Mouse (Mus musculus) forebrain, embryonic 12.5 days (tissue): ENCODE results near the gene Rfwd3. TPM values are rescaled to one million over a fixed set of nuclear protein-coding genes. Genes with fewer than 3 reads are reported as not detected.
"Not testable (repeated sequence)": the region's sequence is repeated elsewhere in the genome, so short reads cannot be mapped to it uniquely, and the experiment has no call there.

Source experiments
- ATAC-seq: fragments of 200-750 bp; cut with Nextera tagmentation; 2 replicates; pipeline ENCODE4 v1.8.0; 2017; ENCODE audit warnings: moderate TSS enrichment; ENCODE audit not compliant: low FRiP score
- H3K27ac ChIP-seq: fragments of 300-500 bp; sonication (generic); 2 replicates; pipeline ENCODE4 v1.5.1; 2016; ENCODE audit warnings: mild to moderate bottlenecking
- H3K27me3 ChIP-seq: fragments of 300-500 bp; sonication (generic); 2 replicates; pipeline ENCODE4 v1.6.1; 2016; ENCODE audit warnings: mild to moderate bottlenecking
- H3K36me3 ChIP-seq: fragments of 300-500 bp; sonication (generic); replicated peaks from 2 replicates; pipeline ENCODE4 v1.6.1; 2016; ENCODE audit warnings: mild to moderate bottlenecking
- H3K4me1 ChIP-seq: fragments of 300-500 bp; sonication (generic); 2 replicates; pipeline ENCODE4 v1.6.1; 2016
- H3K4me2 ChIP-seq: fragments of 300-500 bp; sonication (generic); 2 replicates; pipeline ENCODE4 v1.6.1; 2016; ENCODE audit warnings: mild to moderate bottlenecking, moderate library complexity
- H3K4me3 ChIP-seq: fragments of 300-500 bp; sonication (generic); replicated peaks from 2 replicates; pipeline ENCODE4 v1.5.1; 2016; ENCODE audit warnings: mild to moderate bottlenecking
- H3K9ac ChIP-seq: fragments of 300-500 bp; sonication (generic); 2 replicates; pipeline ENCODE4 v1.6.1; 2016; ENCODE audit warnings: mild to moderate bottlenecking
- H3K9me3 ChIP-seq: fragments of 300-500 bp; sonication (generic); 2 replicates; pipeline ENCODE4 v1.6.1; 2016
- WGBS: fragments of 180-500 bp; shearing (Covaris S2); methylation state at CpG from one replicate; pipeline ENCODE4 v1.1.7; 2016; 5-methylcytosine and 5-hydroxymethylcytosine counted together
- polyA plus RNA-seq: library from polyadenylated mRNA; unstranded; fragments of >200 nt; fragmentation: Nextera tagmentation; extraction: Ambion mirVana; gene quantifications from 2 replicates; pipeline ENCODE4 v1.2.1, GENCODE M21; 2016

Rfwd3 gene
- polyA plus RNA-seq, 1 experiment from 2014 or later: 76.5 TPM

DNA sequence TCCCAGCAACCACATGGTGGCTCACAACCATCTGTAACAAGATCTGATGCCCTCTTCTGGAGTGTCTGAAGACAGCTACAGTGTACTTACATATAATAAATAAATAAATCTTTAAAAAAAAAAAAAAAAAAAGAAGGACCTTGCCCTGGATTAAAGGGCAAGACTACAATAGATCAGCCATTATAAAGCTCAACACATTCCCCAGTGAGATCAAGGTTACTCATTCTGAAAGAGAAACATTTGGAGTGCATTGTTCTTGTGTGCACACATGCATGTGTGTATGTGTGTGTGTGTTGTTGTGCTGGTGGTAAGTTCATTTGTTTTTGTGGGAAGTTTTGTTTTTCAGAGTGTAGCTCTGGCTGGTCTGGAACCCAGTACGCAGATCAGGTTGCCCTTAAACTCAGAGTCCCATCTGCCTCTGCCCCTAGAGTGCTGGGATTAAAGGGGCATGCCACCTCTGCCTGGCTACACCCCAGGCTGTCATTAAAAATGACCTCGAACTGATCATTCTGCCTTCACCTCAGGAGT, 35.3 kb downstream of the Rfwd3 start:
- WGBS: 82% methylated on average over 2 of the region's 2 CpGs
- Histone ChIP-seq H3K36me3 (peaks cover 3% of the 10 kb centered on the region; the same call in 1 of the 2 replicates), H3K4me3 (no peak overlapping the region), H3K27ac (no peak overlapping the region), H3K4me1 (no peaks in the 10 kb centered on the region), H3K27me3 (0 out of 2 replicates have a peak, but pooled peaks cover 4% of the 10 kb centered on the region), H3K9me3 (no peaks in the 10 kb centered on the region), H3K4me2 (no peak overlapping the region), H3K9ac (no peak overlapping the region)
- no peak for ATAC-seq

DNA sequence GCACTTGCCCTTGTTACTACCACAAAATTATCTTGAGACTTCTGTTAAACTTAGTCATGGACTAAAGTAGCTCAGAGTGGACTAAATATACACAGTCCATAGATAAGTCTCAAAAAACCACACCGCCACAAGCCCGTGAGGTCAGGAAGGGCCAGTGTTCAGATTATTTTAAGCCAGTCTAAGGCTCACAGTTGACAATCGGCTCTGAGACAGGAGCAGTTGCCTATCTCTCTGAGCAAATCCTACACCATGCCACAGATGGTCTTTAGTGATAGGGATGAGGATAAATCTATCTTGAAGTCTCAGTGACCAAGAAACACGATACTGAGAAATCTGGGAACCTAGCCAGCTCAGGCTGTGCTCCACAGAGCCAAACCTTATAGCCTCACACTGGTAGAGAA, 38.0 kb downstream of the Rfwd3 start:
- ATAC-seq: no peak
- H3K4me1 ChIP-seq: peaks cover 7% of the 10 kb centered on the region
- H3K4me2 ChIP-seq: no peak overlapping the region
- H3K27ac ChIP-seq: no peak overlapping the region
- H3K9ac ChIP-seq: no peak overlapping the region
- WGBS: 92% methylated on average over 4 of the region's 4 CpGs
- 0 out of 2 replicates have a peak, but pooled peaks cover 4% of the 10 kb centered on the region for H3K27me3 ChIP-seq
- H3K4me3 ChIP-seq: no peak overlapping the region
- no peaks in the 10 kb centered on the region for H3K36me3 ChIP-seq
- H3K9me3 ChIP-seq: no peaks in the 10 kb centered on the region

DNA sequence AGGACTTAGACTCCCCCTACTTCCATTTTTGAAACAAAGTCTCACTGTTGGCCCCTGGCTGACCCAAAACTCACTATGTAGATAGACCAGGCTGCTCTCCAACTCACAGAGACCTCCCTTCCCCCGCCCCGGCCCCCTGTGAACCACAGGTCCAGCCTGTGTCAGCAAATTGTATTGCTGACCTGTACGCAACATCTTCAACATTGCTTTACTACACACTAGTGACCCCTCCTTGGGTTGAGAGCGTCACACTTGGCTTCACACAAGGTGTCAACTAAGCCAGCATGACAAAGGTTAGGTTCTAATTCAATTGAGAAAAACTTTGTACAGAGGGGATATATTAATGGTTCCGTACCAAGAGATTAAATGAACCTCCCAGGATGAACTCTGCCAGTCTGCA, 39.8 kb downstream of the Rfwd3 start:
- H3K36me3 ChIP-seq: peaks cover 6% of the 10 kb centered on the region; the same call in 1 of the 2 replicates
- H3K27me3 ChIP-seq: 0 out of 2 replicates have a peak, but pooled peaks cover 4% of the 10 kb centered on the region
- no peak overlapping the region for H3K27ac ChIP-seq
- H3K9me3 ChIP-seq: no peaks in the 10 kb centered on the region
- no peak for ATAC-seq
- WGBS: 93% methylated on average over 5 of the region's 5 CpGs
- H3K4me2 ChIP-seq: no peak overlapping the region
- no peak overlapping the region for H3K4me3 ChIP-seq
- no peak overlapping the region for H3K9ac ChIP-seq
- H3K4me1 ChIP-seq: peaks cover 7% of the 10 kb centered on the region

DNA sequence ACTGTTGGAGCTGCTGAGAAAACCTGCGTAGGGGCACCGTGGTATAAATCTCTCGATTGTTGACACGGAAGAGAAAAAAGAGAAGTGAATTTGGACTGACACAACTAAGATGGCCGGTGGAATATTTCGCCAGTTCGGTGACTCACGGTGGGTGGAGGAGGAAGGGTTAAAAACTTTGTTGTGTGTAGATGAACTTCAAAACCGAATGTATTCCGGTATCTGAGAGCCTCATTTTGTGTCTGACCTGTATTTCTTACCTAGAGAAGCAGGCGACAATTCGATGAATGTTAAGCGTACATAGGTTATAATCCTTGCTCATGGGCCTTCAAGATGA, 40.6 kb downstream of the Rfwd3 start:
- Histone ChIP-seq H3K36me3 (peaks cover 10% of the 10 kb centered on the region; the same call in 1 of the 2 replicates), H3K9me3 (no peaks in the 10 kb centered on the region), H3K4me1 (peaks cover 7% of the 10 kb centered on the region), H3K4me3 (peak overlapping the region; percentile 88), H3K4me2 (peak overlapping the region; percentile 64), H3K27me3 (0 out of 2 replicates have a peak, but pooled peaks cover 4% of the 10 kb centered on the region), H3K9ac (peak overlapping the region; percentile 93), H3K27ac (peak overlapping the region; percentile 98)
- WGBS: 13% methylated on average over 13 of the region's 13 CpGs
- ATAC-seq: peak; percentile 1; the same call in 1 of the 2 replicates

DNA sequence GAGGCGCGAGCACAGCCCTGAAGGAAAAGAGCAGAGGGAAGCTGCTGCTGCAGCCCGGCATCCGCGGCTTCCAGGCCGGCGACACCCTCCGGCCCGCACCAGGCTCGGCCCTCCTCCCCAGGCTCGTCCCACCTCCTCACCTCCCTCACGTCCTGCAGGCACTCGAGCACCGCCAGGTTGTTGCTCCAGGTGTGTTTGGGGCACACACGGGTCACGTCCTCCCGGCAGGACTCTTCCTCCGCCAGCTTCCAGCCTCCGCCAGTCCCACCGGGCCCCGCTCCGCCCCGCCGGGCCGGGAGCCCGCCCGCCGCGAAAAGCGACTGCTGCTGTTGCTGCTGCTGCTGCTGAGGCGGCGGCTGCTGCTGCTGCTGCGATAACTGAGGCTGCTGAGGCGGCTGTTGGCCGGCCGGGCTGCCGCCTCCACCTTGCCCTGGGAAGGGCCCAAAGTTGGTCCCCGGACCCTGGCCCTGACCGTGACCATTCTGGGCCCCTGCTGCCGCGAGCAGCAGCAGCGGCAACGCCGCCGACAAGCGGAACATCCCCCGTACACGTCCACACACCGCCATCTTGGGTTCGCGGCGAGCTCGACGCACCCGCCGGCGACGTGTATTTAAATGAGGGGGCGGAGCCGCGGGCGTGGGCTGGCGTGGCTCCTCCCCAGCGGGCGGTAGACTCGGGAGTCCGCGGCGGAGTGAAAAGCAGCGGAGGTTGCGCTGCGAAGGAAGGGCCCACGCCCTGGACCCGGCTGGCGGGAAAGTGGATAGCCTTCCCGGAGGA, 41.2 kb downstream of the Rfwd3 start, which contains the start of gene Glg1:
Gene Glg1 (minus strand): TSS at position 586 of the 777 bp plus-strand sequence.
- Histone ChIP-seq H3K36me3 (peaks cover 10% of the 10 kb centered on the region; the same call in 1 of the 2 replicates), H3K27ac (peak within 1 kb of the TSS; percentile 98), H3K4me2 (peak within 1 kb of the TSS; percentile 64), H3K27me3 (0 out of 2 replicates have a peak, but pooled peaks cover 4% of the 10 kb centered on the region), H3K4me3 (peak within 1 kb of the TSS; percentile 88), H3K9ac (peak within 1 kb of the TSS; percentile 93), H3K4me1 (peaks cover 7% of the 10 kb centered on the region), H3K9me3 (no peaks in the 10 kb centered on the region)
- ATAC-seq: peak; percentile 94
- under 1% methylated on average over 69 of the region's 76 CpGs for WGBS

DNA sequence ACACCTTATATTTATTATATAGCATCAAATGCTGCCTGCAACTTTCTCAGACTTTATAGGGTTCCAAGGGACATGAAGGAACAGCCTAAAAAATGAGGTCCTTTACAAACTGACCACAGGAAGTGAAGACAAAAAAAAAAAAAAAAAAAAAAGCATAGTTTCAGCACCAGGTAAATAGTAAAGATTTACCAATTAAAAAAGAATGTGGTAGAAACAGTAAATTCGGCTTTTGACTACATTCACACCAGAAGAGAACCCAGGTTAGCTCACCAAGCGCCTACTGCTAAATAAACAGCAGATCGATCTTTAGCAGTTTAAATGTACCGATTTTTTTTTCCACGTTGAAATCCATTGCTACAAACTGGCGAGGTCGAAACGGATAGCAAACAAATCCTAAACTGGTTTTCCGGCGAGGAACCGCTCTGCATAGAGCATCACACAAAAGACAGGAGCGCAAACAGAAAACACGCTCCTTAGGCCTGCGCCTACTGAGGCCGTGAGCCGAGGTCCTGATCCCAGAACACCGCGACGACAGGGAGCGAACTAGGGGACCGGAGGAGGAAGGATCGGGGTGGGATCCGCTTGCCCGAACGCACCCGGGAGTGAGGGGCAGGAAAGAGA, 41.9 kb downstream of the Rfwd3 start:
- peak; percentile 72 for ATAC-seq
- Histone ChIP-seq H3K4me2 (peak overlapping the region; percentile 64), H3K9ac (peak overlapping the region; percentile 93), H3K4me3 (peak overlapping the region; percentile 88), H3K9me3 (no peaks in the 10 kb centered on the region), H3K27ac (peak overlapping the region; percentile 98), H3K4me1 (peaks cover 7% of the 10 kb centered on the region), H3K36me3 (peaks cover 10% of the 10 kb centered on the region; the same call in 1 of the 2 replicates), H3K27me3 (0 out of 2 replicates have a peak, but pooled peaks cover 4% of the 10 kb centered on the region)
- WGBS: under 1% methylated on average over 26 of the region's 26 CpGs

DNA sequence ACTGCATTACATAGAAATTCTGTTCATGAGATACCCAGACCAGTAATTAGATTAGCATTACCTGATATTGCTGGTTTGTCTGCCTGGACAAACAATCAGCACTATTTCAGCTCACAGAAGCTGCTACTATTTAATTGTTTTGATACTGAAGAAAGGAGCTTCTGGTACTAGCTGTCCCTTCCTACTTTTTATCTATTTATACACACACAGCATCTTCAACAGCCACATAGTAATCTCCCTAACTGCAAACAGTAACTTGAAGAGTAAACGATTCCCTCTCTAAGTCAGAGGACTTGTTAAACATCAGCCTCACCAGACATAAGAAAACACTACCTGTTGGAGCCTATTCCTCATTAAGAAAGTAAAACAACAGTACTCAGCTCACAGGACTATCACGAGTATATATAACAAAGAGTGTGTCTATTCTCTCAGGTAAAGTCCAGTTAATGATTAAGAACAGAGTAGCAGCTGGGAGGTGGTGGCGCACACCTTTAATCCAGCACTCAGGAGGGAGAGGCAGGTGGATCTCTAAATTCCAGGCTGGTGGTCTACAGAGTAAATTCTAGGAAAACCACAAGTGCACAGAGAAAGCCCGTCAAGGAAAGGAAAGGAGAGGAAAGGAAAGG, 47.4 kb downstream of the Rfwd3 start:
- 92% methylated on average over 4 of the region's 4 CpGs for WGBS

DNA sequence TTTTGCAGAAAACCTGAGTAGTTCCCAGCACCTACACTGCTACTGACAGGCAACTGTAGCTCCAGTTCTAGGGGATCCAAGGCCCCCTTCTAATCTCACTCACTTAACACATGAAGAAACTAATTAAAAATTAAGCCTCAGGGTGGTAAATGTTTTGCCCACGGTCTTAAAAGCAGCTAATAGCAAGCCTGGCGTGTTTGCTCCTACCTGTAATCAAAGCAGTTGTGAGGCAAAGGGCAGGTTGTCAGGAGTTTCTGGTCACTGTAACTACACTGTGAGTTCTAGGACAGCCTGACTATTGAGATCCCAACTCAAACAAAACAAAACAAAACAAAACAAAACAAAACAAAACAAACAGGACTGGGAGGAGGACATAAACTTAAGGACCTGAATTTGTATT, 49.9 kb downstream of the Rfwd3 start:
- Histone ChIP-seq H3K9me3 (no peaks in the 10 kb centered on the region), H3K4me1 (no peaks in the 10 kb centered on the region), H3K9ac (no peak overlapping the region), H3K4me3 (no peak overlapping the region), H3K36me3 (0 out of 2 replicates have a peak, but pooled peaks cover 3% of the 10 kb centered on the region), H3K27ac (no peak overlapping the region), H3K27me3 (no peaks in the 10 kb centered on the region), H3K4me2 (no peak overlapping the region)
- WGBS: 75% methylated on average over 2 of the region's 2 CpGs
- no peak for ATAC-seq

More for the DNA sequence above, 47.4 kb downstream of the Rfwd3 start:
- Histone ChIP-seq H3K36me3 (peaks cover 10% of the 10 kb centered on the region; the same call in 1 of the 2 replicates), H3K27ac (no peak overlapping the region), H3K4me1 (peaks cover 5% of the 10 kb centered on the region), H3K9ac (no peak overlapping the region), H3K27me3 (no peaks in the 10 kb centered on the region), H3K9me3 (no peaks in the 10 kb centered on the region), H3K4me3 (no peak overlapping the region), H3K4me2 (no peak overlapping the region)
- ATAC-seq: no peak

DNA sequence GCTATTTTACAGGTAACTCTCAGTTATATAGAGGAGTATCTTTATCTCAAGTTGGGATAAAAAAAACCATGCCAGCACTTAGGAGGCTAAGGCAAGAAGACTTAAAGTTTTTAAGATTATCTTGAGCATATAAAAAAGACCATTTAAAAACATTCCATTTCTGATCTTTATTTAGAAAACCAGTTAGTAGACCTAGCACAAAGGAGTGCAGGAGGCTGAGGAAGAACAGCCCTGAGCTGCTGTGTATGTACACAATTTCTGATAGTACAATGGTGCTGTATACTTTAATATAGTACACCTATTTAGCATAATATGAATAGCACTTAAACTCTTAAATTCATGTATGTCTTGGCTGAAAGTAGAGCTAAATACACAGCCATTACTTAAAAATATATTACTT, 51.9 kb downstream of the Rfwd3 start:
- ATAC-seq: no peak

DNA sequence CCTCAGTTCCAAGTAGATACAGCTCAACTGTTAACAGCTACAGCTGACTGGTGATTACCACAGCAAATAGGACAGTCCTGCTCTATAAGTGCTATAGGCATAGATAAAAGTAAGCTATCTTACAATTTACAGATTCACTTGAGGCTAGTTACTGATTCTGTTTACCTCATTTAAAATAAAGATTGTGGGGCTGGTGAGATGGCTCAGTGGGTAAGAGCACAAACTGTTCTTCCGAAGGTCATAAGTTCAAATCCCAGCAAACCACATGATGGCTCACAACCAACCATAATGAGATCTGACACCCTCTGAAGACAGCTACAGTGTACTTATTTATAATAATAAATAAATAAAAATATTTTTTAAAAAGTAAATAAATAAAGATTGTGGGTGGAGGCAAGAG, 53.2 kb downstream of the Rfwd3 start:
- not testable (repeated sequence) for H3K9me3 ChIP-seq, H3K27ac ChIP-seq, ATAC-seq, H3K4me2 ChIP-seq, H3K36me3 ChIP-seq, H3K4me1 ChIP-seq, H3K4me3 ChIP-seq, H3K9ac ChIP-seq, H3K27me3 ChIP-seq
- WGBS: 98% methylated on average over 1 of the region's 1 CpGs

More for the DNA sequence above, 51.9 kb downstream of the Rfwd3 start:
- H3K9me3 ChIP-seq: no peaks in the 10 kb centered on the region
- no peaks in the 10 kb centered on the region for H3K4me1 ChIP-seq
- no peaks in the 10 kb centered on the region for H3K27me3 ChIP-seq
- no peak overlapping the region for H3K27ac ChIP-seq
- no peak overlapping the region for H3K9ac ChIP-seq
- no peak overlapping the region for H3K4me2 ChIP-seq
- no peak overlapping the region for H3K4me3 ChIP-seq
- no peaks in the 10 kb centered on the region for H3K36me3 ChIP-seq

DNA sequence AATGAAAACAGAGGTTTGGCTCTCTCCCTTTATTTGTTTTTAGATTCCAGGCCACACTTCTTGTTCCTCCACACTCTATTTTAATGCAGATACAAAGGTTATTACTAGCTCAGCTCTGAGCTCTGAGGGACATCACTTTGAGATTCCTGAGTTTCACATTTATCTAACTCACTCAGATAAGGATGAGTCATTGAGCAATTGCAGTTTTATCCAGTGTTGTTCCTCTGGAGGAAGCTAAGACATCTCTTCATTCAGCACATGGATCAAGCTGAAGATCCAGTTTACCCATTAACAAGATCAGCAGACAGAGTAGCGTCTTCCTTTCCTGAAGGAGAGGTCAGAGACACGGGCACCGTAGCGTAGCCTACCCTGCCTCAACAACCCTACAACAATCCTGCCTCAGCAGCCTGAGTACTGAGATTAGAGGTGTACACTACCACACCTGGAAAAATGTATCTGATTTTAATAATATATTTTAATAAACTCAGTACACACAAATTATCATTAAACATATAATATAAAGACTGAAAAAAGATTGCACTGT, 53.7 kb downstream of the Rfwd3 start:
- WGBS: 90% methylated on average over 4 of the region's 4 CpGs
- no peak overlapping the region for H3K27ac ChIP-seq
- ATAC-seq: no peak
- no peak overlapping the region for H3K4me3 ChIP-seq
- no peaks in the 10 kb centered on the region for H3K9me3 ChIP-seq
- H3K36me3 ChIP-seq: no peaks in the 10 kb centered on the region
- H3K9ac ChIP-seq: no peak overlapping the region
- no peak overlapping the region for H3K4me2 ChIP-seq
- H3K4me1 ChIP-seq: no peaks in the 10 kb centered on the region
- H3K27me3 ChIP-seq: no peaks in the 10 kb centered on the region

DNA sequence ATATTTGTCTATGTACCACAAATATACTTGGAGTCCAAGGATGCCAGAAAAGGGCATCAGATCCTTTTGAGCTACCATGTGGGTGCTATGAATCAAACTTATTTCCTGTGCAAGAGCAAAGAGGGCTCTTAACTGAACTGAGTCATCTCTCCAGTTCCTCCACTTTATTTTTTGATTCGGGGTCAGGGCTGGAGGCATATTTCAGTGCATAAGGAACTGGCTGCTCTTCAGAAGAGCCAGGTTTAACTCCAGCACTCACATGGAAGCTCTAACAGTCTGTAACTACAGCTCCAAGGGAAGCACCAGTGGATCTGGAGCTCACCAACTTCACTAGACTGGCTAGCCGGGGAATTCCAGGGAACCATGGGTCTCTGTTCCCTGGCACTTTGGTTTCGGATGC, 62.7 kb downstream of the Rfwd3 start:
- Histone ChIP-seq H3K27ac (no peak overlapping the region), H3K4me2 (no peak overlapping the region), H3K4me1 (peaks cover 3% of the 10 kb centered on the region; the same call in 1 of the 2 replicates), H3K9me3 (no peaks in the 10 kb centered on the region), H3K9ac (no peak overlapping the region), H3K4me3 (no peak overlapping the region), H3K36me3 (no peaks in the 10 kb centered on the region), H3K27me3 (no peaks in the 10 kb centered on the region)
- 81% methylated on average over 3 of the region's 3 CpGs for WGBS
- ATAC-seq: no peak
